Comparison of ENCODE assay signal across 8 mouse cellular contexts in genomic region chr2:147738307-147738872, GRCm38 (mm10).
DNase-seq lines count a peak whose midpoint lies in the region; ATAC-seq and TF ChIP-seq lines count a peak whose summit lies in the region.

No protein-coding gene starts in this region.

- no peaks in the 10 kb centered on the region for H3K9me3 ChIP-seq in limb, embryonic 14.5 days (ENCODE audit: control insufficient read depth, low read length)

- H3K27me3 ChIP-seq in limb, embryonic 14.5 days (ENCODE audit: control insufficient read depth, insufficient read depth, low read length), result no peaks in the 10 kb centered on the region

- no peaks in the 10 kb centered on the region for H3K4me1 ChIP-seq in limb, embryonic 14.5 days (ENCODE audit: control insufficient read depth, insufficient read depth, low read length)

- no peak overlapping the region for H3K4me3 ChIP-seq in limb, embryonic 14.5 days (replicated peaks; ENCODE audit: low read length)

- 31% methylated on average over 10 of the region's 10 CpGs for WGBS in limb, embryonic 14.5 days

- no peak for ATAC-seq in limb, embryonic 14.5 days (ENCODE audit: low FRiP score, low read depth)

- DNase-seq in ovary, postnatal 14 days (ENCODE audit: low spot score), result peak; percentile 39
- DNase-seq in ovary, adult 18-20 months (ENCODE audit: low spot score), result no peak
- DNase-seq in adrenal gland, postnatal 10 days, result peak; percentile 52
- DNase-seq in fat pad, adult 2 months (ENCODE audit: extremely low read depth, low read depth, low spot score), result peak; percentile 1
- peak; percentile 40 for DNase-seq in kidney, adult 9 months
- DNase-seq in limb, embryonic 14.5 days (ENCODE audit: low spot score), result peak; percentile 72
- DNase-seq in retina, adult 2 months (ENCODE audit: low read depth, low spot score), result peak; percentile 22
- DNase-seq in spleen, postnatal 4 days (ENCODE audit: low spot score in 2 of 2), result no peak

- H3K4me2 ChIP-seq in limb, embryonic 14.5 days (replicated peaks; ENCODE audit: low read depth, low read length, severe bottlenecking), result no peak overlapping the region

- H3K27ac ChIP-seq in limb, embryonic 14.5 days (replicated peaks; ENCODE audit: low read depth, low read length), result no peak overlapping the region

- H3K9ac ChIP-seq in limb, embryonic 14.5 days (ENCODE audit: low read depth, low read length, severe bottlenecking), result no peak overlapping the region

- no peak for TF ChIP-seq POLR2A in limb, embryonic 14.5 days (IDR thresholded peaks at IDR 0.05; ENCODE audit: borderline replicate concordance, extremely low read depth, insufficient read depth, insufficient read length)

- H3K36me3 ChIP-seq in limb, embryonic 14.5 days (ENCODE audit: control insufficient read depth, insufficient read depth, low read length), result no peaks in the 10 kb centered on the region

Comparison
In these comparisons a context has a peak if more than half of its experiments do, and no peak if none do; other contexts are left out.
1. DNase-seq: peak in ovary, postnatal 14 days (single experiment), adrenal gland, postnatal 10 days (single experiment), fat pad, adult 2 months (single experiment), kidney, adult 9 months (single experiment), limb, embryonic 14.5 days (single experiment) and retina, adult 2 months (single experiment); none in ovary, adult 18-20 months (single experiment) and spleen, postnatal 4 days (0 of 2).